Mouse (Mus musculus): ENCODE results near the gene Klf11. TPM values are rescaled to one million over a fixed set of nuclear protein-coding genes. Genes with fewer than 3 reads are reported as not detected.
A peak's percentile ranks its signal among the peaks of the same experiment; 100 is the strongest.

Gene Klf11
- 13.0 and 13.1 TPM in 2 replicates for polyA plus RNA-seq (2015; fragmentation: Nextera tagmentation; extraction: Ambion mirVana)

GRCm38 (mm10) chr12:24651063-24651557, at the start of gene Klf11:
Gene Klf11, plus strand, starts transcription at chr12:24651274.
- peak within 1 kb of the TSS; percentile 89 for H3K4me3 ChIP-seq (replicated peaks)
- WGBS = under 1% methylated on average over 68 of the region's 68 CpGs
- peaks cover 28% of the 10 kb centered on the region for H3K36me3 ChIP-seq

GRCm38 (mm10) chr12:24603266-24603665, 47.8 kb upstream of the Klf11 start:
- Histone ChIP-seq H3K4me2 (replicated peaks) (no peak overlapping the region), H3K36me3 (no peaks in the 10 kb centered on the region), H3K27ac (replicated peaks) (no peak overlapping the region), H3K9me3 (replicated peaks) (no peaks in the 10 kb centered on the region), H3K4me3 (replicated peaks) (no peak overlapping the region), H3K9ac (no peak overlapping the region), H3K4me1 (peaks cover 16% of the 10 kb centered on the region), H3K27me3 (no peaks in the 10 kb centered on the region)
- WGBS = 43% methylated on average over 2 of the region's 2 CpGs
- ATAC-seq (ENCODE audit: insufficient number of reproducible peaks, low FRiP score, low TSS enrichment, low read depth) = no peak

More at GRCm38 (mm10) chr12:24651063-24651557, at the start of gene Klf11:
- Histone ChIP-seq H3K4me2 (replicated peaks) (peak within 1 kb of the TSS; percentile 66), H3K9ac (peak within 1 kb of the TSS; percentile 81), H3K4me1 (peaks cover 26% of the 10 kb centered on the region), H3K27me3 (no peaks in the 10 kb centered on the region), H3K9me3 (replicated peaks) (no peaks in the 10 kb centered on the region), H3K27ac (replicated peaks) (peak within 1 kb of the TSS; percentile 95)
- peak; percentile 96 for ATAC-seq (ENCODE audit: insufficient number of reproducible peaks, low FRiP score, low TSS enrichment, low read depth)

DNA sequence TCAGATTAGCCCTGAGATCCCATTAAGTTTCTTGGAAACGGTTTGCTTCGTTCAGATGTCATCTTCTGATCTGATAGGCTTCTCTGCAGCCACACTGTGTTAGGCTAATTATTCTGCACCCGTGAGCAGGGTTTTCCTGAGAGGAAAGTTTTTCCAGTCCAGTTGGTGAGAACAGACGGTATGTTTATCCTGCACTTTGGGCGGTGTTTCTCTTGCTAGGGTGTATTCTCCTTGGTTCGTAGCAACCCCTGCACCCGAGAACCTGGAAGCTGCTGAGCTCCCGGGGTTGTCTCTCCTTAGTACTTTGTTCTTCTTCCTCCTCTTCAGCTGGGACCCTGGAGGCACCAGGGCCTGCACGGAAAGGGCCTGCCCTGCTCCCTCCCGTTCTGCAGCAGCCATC, 44.9 kb upstream of the Klf11 start:
- Histone ChIP-seq H3K4me1 (no peaks in the 10 kb centered on the region), H3K9me3 (replicated peaks) (no peaks in the 10 kb centered on the region), H3K27me3 (no peaks in the 10 kb centered on the region), H3K4me3 (replicated peaks) (no peak overlapping the region), H3K4me2 (replicated peaks) (no peak overlapping the region), H3K9ac (no peak overlapping the region), H3K36me3 (no peaks in the 10 kb centered on the region), H3K27ac (replicated peaks) (no peak overlapping the region)
- ATAC-seq (ENCODE audit: insufficient number of reproducible peaks, low FRiP score, low TSS enrichment, low read depth) = no peak
- 63% methylated on average over 10 of the region's 10 CpGs for WGBS

GRCm38 (mm10) chr12:24612591-24612990, 38.5 kb upstream of the Klf11 start:
- Histone ChIP-seq H3K27me3 (no peaks in the 10 kb centered on the region), H3K4me2 (replicated peaks) (no peak overlapping the region), H3K4me1 (no peaks in the 10 kb centered on the region), H3K36me3 (no peaks in the 10 kb centered on the region), H3K27ac (replicated peaks) (no peak overlapping the region), H3K9ac (no peak overlapping the region), H3K9me3 (replicated peaks) (no peaks in the 10 kb centered on the region), H3K4me3 (replicated peaks) (no peak overlapping the region)
- WGBS = 68% methylated on average over 6 of the region's 6 CpGs
- no peak for ATAC-seq (ENCODE audit: insufficient number of reproducible peaks, low FRiP score, low TSS enrichment, low read depth)

DNA sequence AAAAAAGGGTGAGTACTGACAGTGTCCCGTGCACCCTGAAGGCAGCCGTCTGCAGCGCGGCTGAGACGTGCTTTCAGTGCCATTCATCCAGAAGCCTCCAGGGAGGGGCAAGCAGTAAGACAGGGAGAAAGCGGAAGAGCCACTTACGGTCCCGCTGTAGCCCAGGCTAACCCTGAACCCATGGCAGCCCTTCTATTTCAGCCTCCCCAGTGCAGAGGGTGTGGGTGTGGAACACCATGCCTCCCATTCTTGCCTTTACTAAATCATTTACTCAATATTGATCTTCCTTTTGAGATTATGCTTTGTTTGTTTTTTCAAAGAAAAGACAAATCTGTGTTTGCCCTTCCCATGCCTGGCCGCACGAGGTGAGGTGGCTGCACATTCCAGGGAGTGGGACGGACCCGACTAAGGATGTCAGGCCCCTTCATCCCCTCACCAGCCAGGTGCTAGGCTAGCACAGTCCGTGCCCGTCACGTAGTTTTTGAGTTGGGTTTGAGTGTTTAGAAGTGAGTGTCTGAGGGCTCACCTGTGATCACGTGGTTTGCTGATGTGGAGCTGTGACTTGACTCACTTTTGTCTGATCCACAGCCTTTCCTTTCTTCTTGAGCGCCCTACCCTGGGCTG, 36.5 kb upstream of the Klf11 start:
- Histone ChIP-seq H3K9me3 (replicated peaks) (no peaks in the 10 kb centered on the region), H3K4me1 (no peaks in the 10 kb centered on the region), H3K4me3 (replicated peaks) (no peak overlapping the region), H3K4me2 (replicated peaks) (no peak overlapping the region), H3K9ac (no peak overlapping the region), H3K27me3 (no peaks in the 10 kb centered on the region), H3K36me3 (no peaks in the 10 kb centered on the region), H3K27ac (replicated peaks) (no peak overlapping the region)
- no peak for ATAC-seq (ENCODE audit: insufficient number of reproducible peaks, low FRiP score, low TSS enrichment, low read depth)
- WGBS = 81% methylated on average over 17 of the region's 17 CpGs

DNA sequence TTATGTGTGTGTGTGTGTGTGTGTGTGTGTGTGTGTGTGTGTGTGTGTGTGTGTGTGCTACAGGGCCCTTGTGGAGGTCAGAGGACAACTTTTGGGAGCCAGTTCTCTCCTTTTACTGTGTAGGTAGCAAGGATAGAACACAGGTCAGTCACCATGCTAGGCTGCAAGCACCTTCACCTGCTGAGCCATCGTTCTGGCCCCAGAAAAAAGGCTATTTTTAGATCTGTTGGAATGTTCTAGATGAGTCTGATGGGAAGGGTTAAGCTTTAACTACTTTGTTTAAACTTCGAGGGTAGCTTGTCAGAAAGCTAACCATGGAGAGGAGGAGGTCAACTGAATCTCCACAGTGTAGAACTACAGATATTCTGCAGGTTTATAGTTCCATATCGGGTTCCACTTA, 35.9 kb upstream of the Klf11 start:
- Histone ChIP-seq H3K4me2 (replicated peaks) (no peak overlapping the region), H3K9ac (no peak overlapping the region), H3K9me3 (replicated peaks) (no peaks in the 10 kb centered on the region), H3K27ac (replicated peaks) (no peak overlapping the region), H3K4me1 (no peaks in the 10 kb centered on the region), H3K36me3 (no peaks in the 10 kb centered on the region), H3K27me3 (no peaks in the 10 kb centered on the region), H3K4me3 (replicated peaks) (no peak overlapping the region)
- 77% methylated on average over 3 of the region's 3 CpGs for WGBS
- ATAC-seq (ENCODE audit: insufficient number of reproducible peaks, low FRiP score, low TSS enrichment, low read depth) = no peak

- no peaks in the 10 kb centered on the region for H3K27me3 ChIP-seq
- WGBS = 90% methylated on average over 4 of the region's 4 CpGs
Observed at GRCm38 (mm10) chr12:24619436-24619835, 31.6 kb upstream of the Klf11 start.

DNA sequence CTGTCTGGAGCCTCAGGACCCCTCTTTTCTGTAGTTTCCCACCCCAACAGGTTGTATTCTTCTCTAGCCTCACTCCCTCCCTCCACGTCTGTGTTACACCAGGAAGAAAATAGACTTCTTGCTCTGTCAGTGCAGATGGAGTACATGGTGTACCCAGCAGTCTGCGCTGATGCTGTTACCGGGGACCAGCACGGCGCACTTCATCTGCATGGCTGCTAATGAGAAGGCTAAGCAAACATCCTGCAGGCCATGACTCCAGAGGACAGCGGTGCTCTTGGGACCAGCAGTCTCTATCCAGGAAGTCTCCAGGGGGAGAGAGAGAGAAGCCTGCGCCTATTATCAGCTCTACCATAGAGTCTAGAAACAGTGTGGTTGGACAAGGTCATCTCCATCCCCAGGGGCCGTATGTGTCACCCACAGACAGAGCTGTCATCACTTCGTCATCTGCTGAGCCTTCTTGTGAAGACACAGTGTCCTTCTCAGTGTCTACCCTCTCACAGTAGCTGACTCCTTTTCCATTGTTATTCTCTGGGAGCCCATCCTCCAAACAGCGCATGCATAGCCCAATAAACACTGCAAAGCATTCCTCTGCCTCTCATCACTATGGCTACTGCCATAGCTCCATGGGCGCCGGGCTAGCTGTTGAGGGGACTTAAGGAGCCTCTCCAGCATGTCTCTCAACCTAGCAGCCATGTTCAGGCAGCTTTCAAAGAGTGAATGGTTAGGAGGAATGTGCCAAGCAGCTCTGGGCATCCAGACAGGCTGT, 27.4 kb upstream of the Klf11 start:
- Histone ChIP-seq H3K27me3 (no peaks in the 10 kb centered on the region), H3K9ac (no peak overlapping the region), H3K4me3 (replicated peaks) (no peak overlapping the region), H3K36me3 (no peaks in the 10 kb centered on the region), H3K4me2 (replicated peaks) (no peak overlapping the region), H3K9me3 (replicated peaks) (no peaks in the 10 kb centered on the region), H3K27ac (replicated peaks) (no peak overlapping the region), H3K4me1 (no peaks in the 10 kb centered on the region)
- ATAC-seq (ENCODE audit: insufficient number of reproducible peaks, low FRiP score, low TSS enrichment, low read depth) = no peak
- WGBS = 79% methylated on average over 12 of the region's 12 CpGs

More at GRCm38 (mm10) chr12:24619436-24619835, 31.6 kb upstream of the Klf11 start:
- ATAC-seq (ENCODE audit: insufficient number of reproducible peaks, low FRiP score, low TSS enrichment, low read depth) = no peak
- Histone ChIP-seq H3K27ac (replicated peaks) (no peak overlapping the region), H3K9me3 (replicated peaks) (no peaks in the 10 kb centered on the region), H3K4me3 (replicated peaks) (no peak overlapping the region), H3K4me2 (replicated peaks) (no peak overlapping the region), H3K36me3 (no peaks in the 10 kb centered on the region), H3K9ac (no peak overlapping the region), H3K4me1 (no peaks in the 10 kb centered on the region)

GRCm38 (mm10) chr12:24626401-24626800, 24.7 kb upstream of the Klf11 start:
- no peak overlapping the region for H3K4me2 ChIP-seq (replicated peaks)
- no peaks in the 10 kb centered on the region for H3K36me3 ChIP-seq
- no peaks in the 10 kb centered on the region for H3K27me3 ChIP-seq
- H3K27ac ChIP-seq (replicated peaks) = no peak overlapping the region
- no peak overlapping the region for H3K9ac ChIP-seq
- 82% methylated on average over 5 of the region's 5 CpGs for WGBS
- no peak overlapping the region for H3K4me3 ChIP-seq (replicated peaks)
- ATAC-seq (ENCODE audit: insufficient number of reproducible peaks, low FRiP score, low TSS enrichment, low read depth) = no peak
- H3K9me3 ChIP-seq (replicated peaks) = no peaks in the 10 kb centered on the region
- no peaks in the 10 kb centered on the region for H3K4me1 ChIP-seq

- Histone ChIP-seq H3K4me3 (replicated peaks) (no peak overlapping the region), H3K27ac (replicated peaks) (no peak overlapping the region), H3K9ac (no peak overlapping the region), H3K4me2 (replicated peaks) (no peak overlapping the region), H3K36me3 (no peaks in the 10 kb centered on the region), H3K4me1 (no peaks in the 10 kb centered on the region), H3K27me3 (no peaks in the 10 kb centered on the region), H3K9me3 (replicated peaks) (no peaks in the 10 kb centered on the region)
- 51% methylated on average over 3 of the region's 3 CpGs for WGBS
- no peak; the same call in 1 of the 2 replicates for ATAC-seq (ENCODE audit: insufficient number of reproducible peaks, low FRiP score, low TSS enrichment, low read depth)
Observed at GRCm38 (mm10) chr12:24627215-24627614, 23.9 kb upstream of the Klf11 start.

GRCm38 (mm10) chr12:24630220-24630619, 20.9 kb upstream of the Klf11 start:
- H3K9ac ChIP-seq = no peak overlapping the region
- no peak overlapping the region for H3K4me2 ChIP-seq (replicated peaks)
- ATAC-seq (ENCODE audit: insufficient number of reproducible peaks, low FRiP score, low TSS enrichment, low read depth) = no peak
- H3K4me1 ChIP-seq = 0 out of 2 replicates have a peak, but pooled peaks cover 4% of the 10 kb centered on the region
- H3K4me3 ChIP-seq (replicated peaks) = no peak overlapping the region
- whole genome bisulfite sequencing = 73% methylated on average over 1 of the region's 1 CpGs
- H3K9me3 ChIP-seq (replicated peaks) = no peaks in the 10 kb centered on the region
- H3K27ac ChIP-seq (replicated peaks) = no peak overlapping the region
- H3K36me3 ChIP-seq = no peaks in the 10 kb centered on the region
- no peaks in the 10 kb centered on the region for H3K27me3 ChIP-seq
